Mouse (Mus musculus) stomach, embryonic 14.5 days (tissue): ENCODE results near the gene Ank3. TPM values are rescaled to one million over a fixed set of nuclear protein-coding genes. Genes with fewer than 3 reads are reported as not detected.

Experiments
- ATAC-seq: fragments of 200-750 bp; cut with Nextera tagmentation; 2 replicates; pipeline ENCODE4 v1.8.0; 2017; ENCODE audit warnings: low read depth, moderate TSS enrichment; ENCODE audit not compliant: insufficient number of reproducible peaks, insufficient read depth, low FRiP score
- H3K27ac ChIP-seq: fragments of 300-500 bp; sonication (generic); 2 replicates; pipeline ENCODE4 v1.5.1; 2014; ENCODE audit warnings: mild to moderate bottlenecking, low read length, moderate library complexity, mixed read lengths
- H3K27me3 ChIP-seq: fragments of 300-500 bp; sonication (generic); 2 replicates; pipeline ENCODE4 v1.6.1; 2014; ENCODE audit warnings: low read length, control low read depth, mixed read lengths; ENCODE audit not compliant: control insufficient read depth, insufficient read depth
- H3K36me3 ChIP-seq: fragments of 300-500 bp; sonication (generic); 2 replicates; pipeline ENCODE4 v1.6.1; 2014; ENCODE audit warnings: mild to moderate bottlenecking, control low read depth, low read length, moderate library complexity, mixed read lengths; ENCODE audit not compliant: control insufficient read depth, insufficient read depth
- H3K4me1 ChIP-seq: fragments of 300-500 bp; sonication (generic); 2 replicates; pipeline ENCODE4 v1.6.1; 2014; ENCODE audit warnings: low read length, control low read depth, mixed read lengths; ENCODE audit not compliant: control insufficient read depth, insufficient read depth
- H3K4me2 ChIP-seq: fragments of 300-500 bp; sonication (generic); replicated peaks from 2 replicates; pipeline ENCODE4 v1.6.1; 2014; ENCODE audit warnings: low read depth, low read length, control low read depth
- H3K4me3 ChIP-seq: fragments of 300-500 bp; sonication (generic); 2 replicates; pipeline ENCODE4 v1.5.1; 2014; ENCODE audit warnings: low read depth, low read length, control low read depth
- H3K9ac ChIP-seq: fragments of 300-500 bp; sonication (generic); replicated peaks from 2 replicates; pipeline ENCODE4 v1.6.1; 2014; ENCODE audit warnings: low read depth, mild to moderate bottlenecking, control low read depth, low read length, moderate library complexity, mixed read lengths
- H3K9me3 ChIP-seq: fragments of 300-500 bp; sonication (generic); 2 replicates; pipeline ENCODE4 v1.6.1; 2016; ENCODE audit warnings: low read depth, low read length, control low read depth; ENCODE audit not compliant: control insufficient read depth
- WGBS: fragments of 180-500 bp; shearing (Covaris S2); extraction: QIAGEN DNeasy Blood & Tissue Kit; methylation state at CpG from one replicate; pipeline ENCODE4 v1.1.7; 2014; 5-methylcytosine and 5-hydroxymethylcytosine counted together
- polyA plus RNA-seq: library from polyadenylated mRNA; unstranded; fragments of >200 nt; fragmentation: Nextera tagmentation; extraction: Ambion mirVana; gene quantifications from 2 replicates; pipeline ENCODE4 v1.2.1, GENCODE M21; 2014

Ank3 gene
- polyA plus RNA-seq, 1 experiment from 2014 or later = 46.1 TPM

- no peaks in the 10 kb centered on the region for H3K27me3 ChIP-seq
- H3K4me2 ChIP-seq = no peak overlapping the region
- no peak for ATAC-seq
- H3K4me3 ChIP-seq = no peak overlapping the region
- H3K36me3 ChIP-seq = no peaks in the 10 kb centered on the region
- H3K9ac ChIP-seq = no peak overlapping the region
- H3K4me1 ChIP-seq = no peaks in the 10 kb centered on the region
- no peaks in the 10 kb centered on the region for H3K9me3 ChIP-seq
- H3K27ac ChIP-seq = no peak overlapping the region
- WGBS = 72% methylated on average over 11 of the region's 11 CpGs
Observed at GRCm38 (mm10) chr10:69777736-69778135, 379.2 kb downstream of the Ank3 start.

- Histone ChIP-seq H3K27me3 (no peaks in the 10 kb centered on the region), H3K27ac (no peak overlapping the region), H3K4me3 (no peak overlapping the region), H3K9ac (no peak overlapping the region), H3K4me2 (no peak overlapping the region), H3K9me3 (no peaks in the 10 kb centered on the region), H3K4me1 (no peaks in the 10 kb centered on the region), H3K36me3 (no peaks in the 10 kb centered on the region)
- no peak for ATAC-seq
- WGBS = 80% methylated on average over 3 of the region's 3 CpGs
Observed at GRCm38 (mm10) chr10:69779246-69779645, 380.7 kb downstream of the Ank3 start.

GRCm38 (mm10) chr10:69781491-69781890, 382.9 kb downstream of the Ank3 start:
- peak; percentile 37; the same call in 1 of the 2 replicates for ATAC-seq
- no peak overlapping the region; the same call in 1 of the 2 replicates for H3K4me2 ChIP-seq
- 20% methylated on average over 8 of the region's 8 CpGs for WGBS

GRCm38 (mm10) chr10:69785235-69785634, 386.7 kb downstream of the Ank3 start:
- Histone ChIP-seq H3K9me3 (no peaks in the 10 kb centered on the region), H3K36me3 (no peaks in the 10 kb centered on the region), H3K4me3 (no peak overlapping the region), H3K9ac (no peak overlapping the region), H3K27ac (no peak overlapping the region), H3K4me1 (peaks cover 18% of the 10 kb centered on the region), H3K27me3 (no peaks in the 10 kb centered on the region), H3K4me2 (peak overlapping the region; percentile 17; the same call in 1 of the 2 replicates)
- 32% methylated on average over 7 of the region's 7 CpGs for WGBS
- ATAC-seq = peak; percentile 63

More at GRCm38 (mm10) chr10:69781491-69781890, 382.9 kb downstream of the Ank3 start:
- Histone ChIP-seq H3K9ac (no peak overlapping the region), H3K9me3 (no peaks in the 10 kb centered on the region), H3K27me3 (no peaks in the 10 kb centered on the region), H3K36me3 (no peaks in the 10 kb centered on the region), H3K4me1 (peaks cover 6% of the 10 kb centered on the region; the same call in 1 of the 2 replicates), H3K4me3 (no peak overlapping the region), H3K27ac (no peak overlapping the region)

GRCm38 (mm10) chr10:69785692-69786091, 387.1 kb downstream of the Ank3 start:
- Histone ChIP-seq H3K4me2 (peak overlapping the region; percentile 17; the same call in 1 of the 2 replicates), H3K9me3 (no peaks in the 10 kb centered on the region), H3K27me3 (no peaks in the 10 kb centered on the region), H3K27ac (no peak overlapping the region), H3K9ac (no peak overlapping the region), H3K4me1 (peaks cover 18% of the 10 kb centered on the region), H3K36me3 (no peaks in the 10 kb centered on the region), H3K4me3 (no peak overlapping the region)
- ATAC-seq = no peak
- WGBS = 69% methylated on average over 8 of the region's 8 CpGs

- ATAC-seq = no peak
- Histone ChIP-seq H3K9me3 (no peaks in the 10 kb centered on the region), H3K27ac (no peak overlapping the region), H3K36me3 (no peaks in the 10 kb centered on the region), H3K4me2 (peak overlapping the region; percentile 42), H3K27me3 (no peaks in the 10 kb centered on the region), H3K4me3 (no peak overlapping the region), H3K4me1 (peaks cover 18% of the 10 kb centered on the region), H3K9ac (no peak overlapping the region)
- 58% methylated on average over 13 of the region's 13 CpGs for WGBS
Observed at GRCm38 (mm10) chr10:69786220-69786993, 387.8 kb downstream of the Ank3 start.

GRCm38 (mm10) chr10:69787379-69787778, 388.8 kb downstream of the Ank3 start:
- H3K9me3 ChIP-seq = no peaks in the 10 kb centered on the region
- H3K9ac ChIP-seq = no peak overlapping the region
- no peaks in the 10 kb centered on the region for H3K36me3 ChIP-seq
- 25% methylated on average over 10 of the region's 10 CpGs for WGBS
- no peak overlapping the region; the same call in 1 of the 2 replicates for H3K27ac ChIP-seq
- no peak for ATAC-seq
- no peaks in the 10 kb centered on the region for H3K27me3 ChIP-seq
- peak overlapping the region; percentile 11; the same call in 1 of the 2 replicates for H3K4me3 ChIP-seq
- H3K4me2 ChIP-seq = peak overlapping the region; percentile 42
- H3K4me1 ChIP-seq = peaks cover 18% of the 10 kb centered on the region

GRCm38 (mm10) chr10:69790606-69791005, 392.0 kb downstream of the Ank3 start:
- Histone ChIP-seq H3K4me1 (peaks cover 13% of the 10 kb centered on the region), H3K9ac (no peak overlapping the region), H3K4me3 (no peak overlapping the region), H3K27me3 (no peaks in the 10 kb centered on the region), H3K4me2 (no peak overlapping the region), H3K9me3 (no peaks in the 10 kb centered on the region; the same call in 1 of the 2 replicates), H3K36me3 (no peaks in the 10 kb centered on the region), H3K27ac (no peak overlapping the region)
- no peak for ATAC-seq
- WGBS = 74% methylated on average over 4 of the region's 4 CpGs
